Mouse (Mus musculus) ovary, postnatal 10 days (tissue): ENCODE data around the gene Hs3st5.
"Not testable (repeated sequence)": the region's sequence is repeated elsewhere in the genome, so short reads cannot be mapped to it uniquely, and the experiment has no call there.

ENCODE experiments used
- DNase-seq: peaks from one replicate; pipeline ENCODE4 v3.0.0; 2022; ENCODE audit warnings: low spot score

Hs3st5 gene

DNA sequence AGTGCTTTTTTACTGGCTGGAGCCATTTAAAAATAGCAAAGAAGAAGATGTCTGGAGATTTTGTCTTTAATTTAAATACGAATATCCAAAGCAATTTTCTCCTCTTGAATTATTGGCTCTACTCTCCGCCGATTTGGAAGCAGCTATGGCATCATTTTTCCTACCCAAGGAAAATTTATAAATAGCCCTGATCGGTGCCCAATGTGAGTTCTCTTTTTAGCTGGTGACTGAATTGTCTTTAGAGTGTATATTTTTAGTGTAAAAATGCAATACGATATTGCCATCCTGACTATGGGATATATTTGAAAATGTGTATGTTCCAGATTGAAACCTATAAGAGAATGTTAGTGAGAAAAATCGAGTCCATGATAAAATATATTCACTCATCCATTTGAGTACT, 51.1 kb downstream of the Hs3st5 start:
- no peak for DNase-seq

- no peak for DNase-seq
These were observed 52.1 kb downstream of the Hs3st5 start for GRCm38 (mm10) chr10:36558736-36559135.

DNA sequence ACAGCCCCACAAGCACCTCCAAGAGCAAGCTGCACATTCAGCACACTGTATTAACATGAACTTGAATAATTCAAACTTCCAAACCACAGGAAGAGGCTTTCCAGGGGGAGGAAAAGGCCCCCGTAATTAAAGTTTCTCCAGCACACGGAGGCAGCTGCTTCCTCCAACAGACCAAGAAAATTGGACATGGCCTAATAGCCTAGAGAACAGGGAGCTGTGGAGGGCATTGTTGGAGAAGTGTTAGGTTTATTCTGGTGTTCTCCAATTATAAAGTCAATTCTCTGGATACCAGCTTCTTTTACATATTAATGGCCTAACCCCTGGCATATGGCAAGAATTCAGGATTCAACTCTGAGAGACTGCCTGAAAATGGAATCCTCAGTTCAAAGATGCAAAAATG, 60.6 kb downstream of the Hs3st5 start:
- no peak for DNase-seq

DNA sequence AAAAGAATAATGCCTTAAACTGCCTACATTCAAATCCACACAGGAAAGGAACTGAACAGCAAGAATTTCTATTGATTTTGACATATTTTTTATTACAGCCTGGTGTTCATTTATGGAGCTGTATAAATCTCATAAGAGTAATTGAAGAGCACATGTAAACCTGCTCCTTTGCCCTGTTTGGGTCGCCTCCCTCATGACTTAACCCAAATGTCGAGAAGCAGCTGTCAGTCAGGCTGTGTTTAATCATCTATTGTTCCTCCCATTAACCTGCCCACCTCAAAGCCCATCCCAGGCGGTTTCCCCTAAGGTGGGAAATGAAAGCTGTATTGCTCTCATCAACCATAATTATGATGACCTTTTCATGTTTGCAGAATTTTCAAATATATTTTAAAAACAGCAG, 65.9 kb downstream of the Hs3st5 start:
- DNase-seq, result no peak

DNA sequence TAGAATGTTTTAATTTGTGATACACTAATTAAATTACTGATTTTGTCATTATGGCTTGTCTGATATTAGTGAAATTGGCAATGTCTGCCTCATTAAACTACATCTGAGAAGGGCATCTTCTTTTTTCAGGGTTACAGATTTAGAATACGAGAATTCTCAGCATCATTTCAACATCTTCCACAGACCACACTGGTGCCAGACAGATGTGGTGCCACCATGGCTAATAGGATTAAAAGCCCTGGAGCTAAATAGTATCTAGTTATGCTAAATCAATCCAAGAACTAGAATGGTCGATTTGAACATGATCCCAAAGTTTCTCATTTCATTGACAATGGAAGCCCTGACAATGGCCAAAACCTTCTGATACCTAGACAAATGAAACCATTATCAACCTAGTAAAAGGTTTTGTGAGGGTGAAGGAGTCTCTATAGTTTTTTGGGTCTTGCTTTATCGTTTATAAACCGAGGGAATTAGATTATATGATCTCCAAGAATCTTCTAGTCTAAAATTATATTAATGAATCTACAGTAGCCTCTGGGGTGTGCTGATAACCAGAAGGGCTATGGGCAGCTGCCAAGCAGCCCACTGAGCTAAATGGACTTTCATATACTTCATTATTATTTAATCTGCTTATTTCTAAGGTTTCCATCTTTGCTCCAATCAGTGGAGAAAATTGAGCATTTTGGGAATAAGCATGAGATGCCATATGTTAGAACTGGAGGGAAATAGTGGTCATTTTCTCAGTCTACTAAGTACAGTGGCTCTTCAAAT, 71.9 kb downstream of the Hs3st5 start:
- DNase-seq, result no peak

- DNase-seq, result no peak
These were observed 103.8 kb downstream of the Hs3st5 start for GRCm38 (mm10) chr10:36610400-36610799.

GRCm38 (mm10) chr10:36611415-36611814, 104.8 kb downstream of the Hs3st5 start:
- DNase-seq, result not testable (repeated sequence)

GRCm38 (mm10) chr10:36623037-36623436, 116.4 kb downstream of the Hs3st5 start:
- no peak for DNase-seq

GRCm38 (mm10) chr10:36627952-36628351, 121.3 kb downstream of the Hs3st5 start:
- no peak for DNase-seq

DNA sequence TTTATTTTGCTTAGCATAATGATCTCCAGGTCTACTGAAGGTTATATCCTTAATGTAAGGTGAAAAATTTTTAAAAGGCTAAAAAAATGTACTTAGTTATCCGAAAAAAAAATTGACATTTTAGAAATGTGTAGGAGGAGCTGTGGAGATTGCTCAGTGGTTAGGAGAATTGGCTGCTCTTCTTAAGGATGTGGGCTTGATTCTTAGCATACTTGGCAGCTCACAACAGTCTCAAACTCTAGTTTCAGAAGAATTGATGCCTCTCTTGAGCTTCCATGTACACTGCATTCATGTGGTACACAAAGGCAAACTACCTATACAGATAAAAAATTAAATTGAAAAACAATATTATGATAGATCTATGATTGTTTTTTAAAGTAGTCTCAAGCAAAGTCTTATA, 125.1 kb downstream of the Hs3st5 start:
- DNase-seq, result no peak

DNA sequence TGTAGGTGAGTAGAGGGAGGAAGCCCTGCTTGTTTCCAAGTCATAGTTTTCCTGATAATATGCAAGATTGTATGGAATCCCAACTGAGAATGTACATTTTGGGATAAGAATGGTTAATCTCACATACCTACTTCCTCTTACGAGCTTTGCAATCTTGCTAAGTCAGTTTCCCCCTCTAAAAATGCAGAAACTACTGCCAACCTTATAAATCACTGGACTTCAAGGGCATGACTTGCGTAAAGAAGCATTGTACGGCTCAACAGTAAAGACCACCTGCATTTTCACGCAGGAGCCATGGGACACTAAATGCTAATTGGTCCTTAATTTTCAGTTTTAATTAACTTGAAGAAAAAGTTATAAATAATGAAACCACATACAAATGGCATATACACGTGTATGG, 144.0 kb downstream of the Hs3st5 start:
- no peak for DNase-seq

- DNase-seq, result no peak
These were observed 207.4 kb downstream of the Hs3st5 start for GRCm38 (mm10) chr10:36713974-36714373.

GRCm38 (mm10) chr10:36726239-36726638, 219.6 kb downstream of the Hs3st5 start:
- no peak for DNase-seq

DNA sequence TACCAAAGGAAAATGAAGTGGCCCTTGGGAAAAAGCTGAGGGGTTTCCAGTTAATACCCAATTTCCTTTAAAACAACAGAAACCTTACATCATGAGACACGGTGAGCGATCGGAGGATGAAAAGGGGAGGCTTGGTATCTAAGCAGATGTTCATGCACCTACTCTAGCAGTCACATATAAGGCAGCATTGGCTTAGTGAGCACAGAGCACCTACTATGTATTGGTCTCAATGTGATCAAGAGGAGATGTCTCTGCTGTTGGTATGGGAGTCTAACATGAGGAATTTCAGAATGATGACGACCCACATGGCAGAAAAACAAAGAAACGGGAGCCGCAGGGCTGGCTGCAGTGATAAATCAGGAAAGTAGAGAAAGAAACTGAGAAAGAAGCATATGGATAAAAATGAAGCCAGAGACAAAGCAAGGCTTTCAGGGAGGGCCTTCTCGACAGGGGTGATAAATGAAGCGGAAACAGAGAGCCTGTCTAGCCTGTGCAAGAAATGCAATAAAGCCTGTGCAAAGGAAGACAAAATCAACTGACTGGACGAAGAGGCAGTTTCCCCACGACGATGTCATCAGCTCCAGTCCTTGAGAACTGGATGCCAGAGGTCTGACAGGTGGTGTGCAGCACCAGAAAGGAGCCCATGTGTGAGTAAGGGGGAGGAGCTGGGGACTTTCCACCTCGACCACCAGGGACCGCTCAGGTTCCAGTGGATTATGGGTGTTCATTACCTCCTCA, 222.9 kb downstream of the Hs3st5 start:
- no peak for DNase-seq

DNA sequence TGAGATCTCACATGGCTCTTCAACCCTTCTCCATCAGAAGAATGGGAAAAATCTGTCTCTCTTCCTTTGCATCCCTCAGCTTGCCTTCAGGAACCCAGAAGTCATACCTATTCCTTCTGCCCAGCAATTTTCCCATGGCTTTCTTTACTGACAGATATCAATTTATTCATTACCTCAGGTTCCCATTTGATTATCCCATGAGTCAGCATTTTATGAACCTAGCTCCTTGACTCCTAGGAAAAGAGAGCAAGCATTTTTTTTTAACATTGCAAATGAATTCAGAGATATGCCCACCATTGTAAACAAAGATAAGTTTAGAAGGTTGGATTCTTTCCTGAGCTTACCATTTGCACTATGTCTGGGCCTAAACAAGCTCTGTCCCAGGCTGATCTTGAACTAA, 232.8 kb downstream of the Hs3st5 start:
- no peak for DNase-seq

DNA sequence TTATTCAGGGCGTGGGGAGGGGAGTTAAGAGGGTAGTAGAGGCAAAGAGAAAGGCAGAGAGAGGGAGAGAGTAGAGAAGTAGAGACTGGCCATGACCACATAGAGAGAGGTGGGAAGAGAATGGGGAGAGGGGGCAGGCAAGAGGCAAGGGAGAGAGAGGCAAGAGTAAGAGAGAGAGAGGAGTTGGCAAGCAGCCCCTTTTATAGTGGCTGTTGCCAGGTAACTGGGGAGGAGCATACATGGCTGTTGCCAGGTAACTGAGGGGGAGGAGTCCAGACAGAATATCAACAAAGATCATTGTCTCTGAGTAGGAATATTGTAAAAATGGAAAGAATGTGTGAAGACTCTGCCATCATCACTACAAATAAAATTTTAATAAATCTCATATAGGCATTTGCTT, 243.4 kb downstream of the Hs3st5 start:
- DNase-seq, result no peak

GRCm38 (mm10) chr10:36754471-36754870, 247.9 kb downstream of the Hs3st5 start:
- DNase-seq, result no peak

DNA sequence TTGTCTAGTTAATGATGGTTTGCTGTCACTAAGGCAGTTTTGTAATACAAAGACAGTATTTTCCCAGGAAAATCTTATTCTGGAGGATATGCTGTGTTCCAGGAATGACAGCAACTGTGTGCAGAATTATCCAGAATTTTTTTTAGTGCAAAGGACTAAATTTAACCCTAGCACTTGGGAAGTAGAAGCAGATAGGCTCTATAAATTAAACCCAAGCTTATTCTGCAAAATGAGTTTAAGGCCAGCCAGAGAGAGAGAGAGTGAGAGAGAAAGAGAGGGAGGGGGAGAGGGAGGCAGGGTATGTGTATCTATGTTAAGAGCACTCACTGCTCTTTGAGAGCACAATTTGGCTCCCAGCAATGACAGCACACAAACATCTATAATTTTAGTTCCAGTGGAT, 267.0 kb downstream of the Hs3st5 start:
- DNase-seq, result no peak

GRCm38 (mm10) chr10:36774898-36775297, 268.3 kb downstream of the Hs3st5 start:
- no peak for DNase-seq

DNA sequence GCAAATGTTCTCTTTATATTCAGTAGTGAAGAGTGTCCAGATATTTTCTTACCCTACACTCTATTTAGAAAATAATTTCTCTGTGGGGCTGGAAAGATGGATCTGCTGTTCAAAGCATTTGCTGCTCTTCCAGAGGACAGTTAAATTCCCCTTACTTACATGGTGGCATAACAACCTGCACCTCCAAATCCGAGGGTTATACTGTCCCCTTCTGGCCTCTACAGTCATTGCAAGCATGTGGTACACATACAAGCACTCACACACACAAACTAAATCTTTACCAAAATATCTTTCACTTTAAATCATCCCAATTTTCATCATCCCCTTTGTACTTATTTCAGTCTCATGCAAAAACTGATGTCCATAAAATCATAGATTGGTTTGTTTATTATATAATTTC, 275.0 kb downstream of the Hs3st5 start:
- no peak for DNase-seq

DNA sequence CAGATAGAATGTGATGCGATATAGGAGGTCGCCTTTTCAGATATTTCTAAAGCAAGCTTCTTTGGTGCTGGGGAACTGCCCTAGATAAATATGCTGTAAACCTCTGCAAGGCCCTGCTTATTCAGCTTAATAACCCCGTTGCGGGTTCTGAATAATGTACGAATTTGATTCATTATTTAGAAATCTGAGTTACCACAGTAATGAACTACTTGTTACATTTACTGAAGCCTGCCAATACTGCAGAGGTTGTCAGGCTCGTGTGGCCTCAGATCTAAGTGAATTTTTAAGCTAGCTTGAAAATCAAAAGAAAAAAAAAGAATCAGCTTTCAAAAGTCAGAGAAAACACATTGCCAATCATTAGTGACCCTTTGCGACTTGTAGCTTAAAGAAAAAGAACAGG, 280.4 kb downstream of the Hs3st5 start:
- DNase-seq, result no peak

GRCm38 (mm10) chr10:36791771-36792170, 285.2 kb downstream of the Hs3st5 start:
- DNase-seq, result no peak

- no peak for DNase-seq
These were observed 288.7 kb downstream of the Hs3st5 start for GRCm38 (mm10) chr10:36795311-36795710.
